Mouse (Mus musculus): ENCODE data around the gene Fam133b. TPM values are rescaled to one million over a fixed set of nuclear protein-coding genes. Genes with fewer than 3 reads are reported as not detected.
"Not testable (repeated sequence)": the region's sequence is repeated elsewhere in the genome, so short reads cannot be mapped to it uniquely, and the experiment has no call there.

Fam133b gene
- total and polyA plus RNA-seq, 2 experiments from 2014 or later = 11.4 to 12.9 TPM

- DNase-seq (ENCODE audit: low spot score) (no peak), ATAC-seq (ENCODE audit: insufficient read depth, low read depth) (no peak)
- Histone ChIP-seq H3K9me3 (replicated peaks; ENCODE audit: control insufficient read depth, low read length) (no peaks in the 10 kb centered on the region), H3K27me3 (ENCODE audit: control insufficient read depth, insufficient read depth, low read length) (no peaks in the 10 kb centered on the region), H3K4me3 (ENCODE audit: low read depth, low read length) (no peak overlapping the region), H3K36me3 (replicated peaks; ENCODE audit: control insufficient read depth, insufficient read depth, low read length) (peaks cover 57% of the 10 kb centered on the region), H3K27ac (ENCODE audit: low read depth) (no peak overlapping the region), H3K9ac (replicated peaks; ENCODE audit: low read depth, low read length) (no peak overlapping the region), H3K4me1 (ENCODE audit: control insufficient read depth, insufficient read depth) (no peaks in the 10 kb centered on the region), H3K4me2 (ENCODE audit: low read depth, low read length) (no peak overlapping the region)
- TF ChIP-seq EP300 (IDR thresholded peaks at IDR 0.05; ENCODE audit: low read depth) (no peak), CTCF (IDR thresholded peaks at IDR 0.05; ENCODE audit: low read depth) (no peak)
- 84% methylated on average over 12 of the region's 12 CpGs for WGBS
Measured at GRCm38 (mm10) chr5:3521741-3522140, 21.9 kb upstream of the Fam133b start.

- Histone ChIP-seq H3K27ac (ENCODE audit: low read depth) (no peak overlapping the region), H3K27me3 (ENCODE audit: control insufficient read depth, insufficient read depth, low read length) (no peaks in the 10 kb centered on the region), H3K36me3 (replicated peaks; ENCODE audit: control insufficient read depth, insufficient read depth, low read length) (peaks cover 57% of the 10 kb centered on the region), H3K9me3 (replicated peaks; ENCODE audit: control insufficient read depth, low read length) (no peaks in the 10 kb centered on the region), H3K4me1 (ENCODE audit: control insufficient read depth, insufficient read depth) (no peaks in the 10 kb centered on the region), H3K9ac (replicated peaks; ENCODE audit: low read depth, low read length) (no peak overlapping the region), H3K4me2 (ENCODE audit: low read depth, low read length) (no peak overlapping the region), H3K4me3 (ENCODE audit: low read depth, low read length) (no peak overlapping the region)
- no peak for ATAC-seq (ENCODE audit: insufficient read depth, low read depth)
- 88% methylated on average over 10 of the region's 10 CpGs for whole genome bisulfite sequencing
- no peak for TF ChIP-seq CTCF (IDR thresholded peaks at IDR 0.05; ENCODE audit: low read depth)
- TF ChIP-seq EP300 (IDR thresholded peaks at IDR 0.05; ENCODE audit: low read depth) = no peak
- no peak for DNase-seq (ENCODE audit: low spot score)
Measured at GRCm38 (mm10) chr5:3522826-3523225, 20.8 kb upstream of the Fam133b start.

GRCm38 (mm10) chr5:3527041-3527691 lies 16.5 kb upstream of the Fam133b start:
- Histone ChIP-seq H3K4me3 (ENCODE audit: low read depth, low read length) (no peak overlapping the region), H3K27ac (ENCODE audit: low read depth) (no peak overlapping the region), H3K4me1 (ENCODE audit: control insufficient read depth, insufficient read depth) (no peaks in the 10 kb centered on the region), H3K9ac (replicated peaks; ENCODE audit: low read depth, low read length) (no peak overlapping the region), H3K4me2 (ENCODE audit: low read depth, low read length) (no peak overlapping the region), H3K27me3 (ENCODE audit: control insufficient read depth, insufficient read depth, low read length) (no peaks in the 10 kb centered on the region), H3K36me3 (replicated peaks; ENCODE audit: control insufficient read depth, insufficient read depth, low read length) (peaks cover 24% of the 10 kb centered on the region), H3K9me3 (replicated peaks; ENCODE audit: control insufficient read depth, low read length) (no peaks in the 10 kb centered on the region)
- 59% methylated on average over 5 of the region's 5 CpGs for WGBS
- ATAC-seq (ENCODE audit: insufficient read depth, low read depth) = no peak
- TF ChIP-seq EP300 (IDR thresholded peaks at IDR 0.05; ENCODE audit: low read depth) = no peak
- TF ChIP-seq CTCF (IDR thresholded peaks at IDR 0.05; ENCODE audit: low read depth) = no peak
- DNase-seq (ENCODE audit: low spot score) = no peak

GRCm38 (mm10) chr5:3529585-3530189 lies 13.9 kb upstream of the Fam133b start:
- Histone ChIP-seq H3K27ac (ENCODE audit: low read depth) (no peak overlapping the region), H3K36me3 (replicated peaks; ENCODE audit: control insufficient read depth, insufficient read depth, low read length) (0 out of 2 replicates have a peak, but pooled peaks cover 4% of the 10 kb centered on the region), H3K27me3 (ENCODE audit: control insufficient read depth, insufficient read depth, low read length) (no peaks in the 10 kb centered on the region), H3K9me3 (replicated peaks; ENCODE audit: control insufficient read depth, low read length) (no peaks in the 10 kb centered on the region), H3K4me1 (ENCODE audit: control insufficient read depth, insufficient read depth) (no peaks in the 10 kb centered on the region), H3K9ac (replicated peaks; ENCODE audit: low read depth, low read length) (no peak overlapping the region), H3K4me3 (ENCODE audit: low read depth, low read length) (no peak overlapping the region), H3K4me2 (ENCODE audit: low read depth, low read length) (no peak overlapping the region)
- ATAC-seq (ENCODE audit: insufficient read depth, low read depth) (no peak), DNase-seq (ENCODE audit: low spot score) (no peak)
- TF ChIP-seq CTCF (IDR thresholded peaks at IDR 0.05; ENCODE audit: low read depth) = no peak
- TF ChIP-seq EP300 (IDR thresholded peaks at IDR 0.05; ENCODE audit: low read depth) = no peak
- WGBS = 79% methylated on average over 10 of the region's 10 CpGs

- not testable (repeated sequence) for H3K4me1 ChIP-seq (ENCODE audit: control insufficient read depth, insufficient read depth); DNase-seq (ENCODE audit: low spot score); H3K4me3 ChIP-seq (ENCODE audit: low read depth, low read length); H3K36me3 ChIP-seq (replicated peaks; ENCODE audit: control insufficient read depth, insufficient read depth, low read length); H3K9ac ChIP-seq (replicated peaks; ENCODE audit: low read depth, low read length); H3K27me3 ChIP-seq (ENCODE audit: control insufficient read depth, insufficient read depth, low read length); H3K27ac ChIP-seq (ENCODE audit: low read depth); ATAC-seq (ENCODE audit: insufficient read depth, low read depth); H3K9me3 ChIP-seq (replicated peaks; ENCODE audit: control insufficient read depth, low read length); H3K4me2 ChIP-seq (ENCODE audit: low read depth, low read length)
Measured at GRCm38 (mm10) chr5:3532048-3532447, 11.6 kb upstream of the Fam133b start.
